Mouse (Mus musculus): ENCODE data around the gene Bcl2.

The Bcl2 gene

DNA sequence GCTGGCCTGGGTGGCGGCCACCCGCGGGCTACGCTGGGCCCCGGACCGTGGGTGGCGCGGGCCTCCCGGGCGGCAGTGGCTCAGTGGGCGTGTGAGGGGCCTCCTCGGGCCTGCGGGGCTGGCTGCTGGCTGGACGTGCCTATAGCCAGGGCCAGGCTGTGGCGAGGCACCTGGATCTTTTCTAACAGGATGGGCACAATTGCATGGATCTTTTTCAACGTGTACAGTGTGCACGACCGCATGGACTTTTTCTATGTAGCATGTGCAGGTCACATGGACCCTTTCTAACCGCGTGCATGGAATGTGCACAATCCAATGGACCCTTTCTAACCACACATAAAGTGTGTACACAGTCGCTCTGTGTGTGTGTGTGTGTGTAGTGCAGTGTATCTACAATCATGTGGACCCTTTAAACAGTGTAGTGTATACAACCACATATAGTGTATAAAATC lies 482 bp upstream of the Bcl2 start:
- in situ Hi-C loops (cut with MboI) = loop anchor here (5.0 kb wide), 1 partner anchor 167 kb away; no protein-coding TSS in a partner anchor

DNA sequence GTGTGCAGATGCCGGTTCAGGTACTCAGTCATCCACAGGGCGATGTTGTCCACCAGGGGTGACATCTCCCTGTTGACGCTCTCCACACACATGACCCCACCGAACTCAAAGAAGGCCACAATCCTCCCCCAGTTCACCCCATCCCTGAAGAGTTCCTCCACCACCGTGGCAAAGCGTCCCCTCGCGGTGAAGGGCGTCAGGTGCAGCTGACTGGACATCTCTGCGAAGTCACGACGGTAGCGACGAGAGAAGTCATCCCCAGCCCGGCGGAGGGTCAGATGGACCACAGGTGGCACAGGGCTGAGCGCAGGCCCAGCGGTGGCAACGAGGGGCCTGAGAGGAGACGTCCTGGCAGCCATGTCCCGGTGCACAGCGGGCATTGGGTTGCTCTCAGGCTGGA lies 1.7 kb downstream of the Bcl2 start:
- in situ Hi-C loops (cut with MboI) = loop anchor here (5.0 kb wide), 1 partner anchor 165 kb away; no protein-coding TSS in a partner anchor

DNA sequence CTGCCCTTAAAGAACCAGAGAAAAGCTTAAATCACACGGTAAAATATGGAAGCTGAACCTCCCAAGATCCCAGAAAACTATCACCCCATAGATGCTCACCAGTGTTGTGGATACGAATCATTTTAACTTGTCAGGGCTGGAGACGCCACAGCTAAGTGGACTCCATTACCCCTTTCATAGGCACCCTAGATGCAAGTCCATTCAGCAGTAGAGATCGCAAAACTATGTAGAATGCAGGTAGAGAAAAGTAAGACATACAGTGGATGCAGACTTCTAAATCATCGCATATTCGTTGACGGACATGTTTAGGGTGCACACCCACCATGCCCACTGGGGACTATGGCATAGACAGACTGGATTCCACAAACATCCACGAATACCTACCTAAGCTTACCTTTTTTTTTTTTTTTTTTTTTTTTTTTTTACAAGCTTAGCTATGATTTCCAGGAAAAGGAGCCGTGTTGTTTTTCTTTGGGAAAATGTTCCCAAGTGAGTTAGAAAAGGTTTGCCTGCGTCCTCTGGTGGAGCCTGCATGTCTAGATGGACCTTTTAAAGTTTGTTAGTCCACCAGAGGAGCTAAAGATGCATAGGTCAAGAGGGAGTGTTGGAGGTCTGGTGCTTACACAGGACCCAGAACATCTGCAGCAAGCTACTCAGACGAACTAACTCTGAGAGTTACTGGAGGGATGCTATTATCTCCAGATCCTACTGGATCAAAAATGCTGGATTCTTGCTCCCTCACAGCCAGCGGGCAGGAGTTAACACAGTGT lies 2.5 kb downstream of the Bcl2 start:
- in situ Hi-C loops (cut with MboI) = loop anchor here (5.0 kb wide), 1 partner anchor 164 kb away; no protein-coding TSS in a partner anchor

DNA sequence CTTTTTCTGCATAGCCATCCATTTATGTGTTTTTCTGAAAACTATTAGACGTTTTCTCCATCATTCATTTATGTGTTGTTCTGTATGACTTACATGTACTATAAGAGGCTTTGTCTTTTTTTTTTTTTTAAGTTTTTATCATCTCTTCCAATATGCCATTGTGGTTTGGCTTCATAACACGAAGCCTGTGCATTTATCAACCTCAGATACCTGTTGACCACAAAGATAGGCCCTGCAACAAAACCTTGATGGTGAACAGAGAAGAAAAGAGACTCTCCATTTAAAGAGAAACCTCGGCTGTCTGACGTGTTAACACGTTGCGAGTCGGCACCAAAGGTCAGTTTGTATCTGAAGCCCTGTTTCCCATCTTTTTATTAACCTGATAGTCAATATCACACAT lies 3.9 kb downstream of the Bcl2 start:
- in situ Hi-C loops (cut with MboI) = loop anchor here (5.0 kb wide), 1 partner anchor 163 kb away; no protein-coding TSS in a partner anchor

DNA sequence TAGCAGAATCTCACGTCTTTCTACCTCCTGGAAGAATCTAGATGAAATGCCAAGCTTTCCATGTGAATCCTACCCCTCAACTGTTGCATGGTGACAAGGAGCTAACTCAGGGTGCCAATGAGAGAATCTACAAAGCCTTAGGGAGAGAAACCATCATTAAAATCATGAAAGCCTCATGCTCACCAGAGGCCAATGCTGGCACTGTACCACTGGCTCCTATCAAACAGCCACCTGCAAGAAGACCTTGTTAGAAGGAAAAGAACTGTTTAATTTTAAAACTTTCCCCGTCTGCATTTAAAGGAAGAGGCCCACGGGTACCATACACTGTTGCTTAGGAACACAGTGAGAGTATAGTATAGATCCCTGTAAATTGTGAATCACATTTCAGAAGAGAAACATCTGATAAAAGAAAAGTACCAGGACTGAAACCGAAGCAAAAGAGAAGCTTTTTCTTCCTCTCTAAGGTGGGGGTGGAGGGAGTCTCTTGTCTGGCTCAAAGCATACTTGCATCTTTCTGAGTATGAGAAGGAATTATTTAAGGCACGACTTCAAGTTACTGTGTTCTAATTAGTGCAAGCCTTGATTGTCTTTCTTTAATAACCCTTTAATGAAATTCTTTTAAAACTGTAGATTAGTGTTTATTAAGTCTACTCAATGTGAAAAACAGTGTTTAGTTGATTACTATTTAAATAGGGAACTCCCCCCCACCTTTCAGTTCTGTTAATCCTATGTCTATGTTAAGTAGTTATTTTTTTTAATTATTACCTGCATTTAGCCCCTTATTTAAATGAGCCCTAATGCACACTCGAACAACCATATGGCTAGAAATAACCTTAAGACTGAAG lies 6.8 kb downstream of the Bcl2 start:
- in situ Hi-C loops (cut with MboI) = no loop called here

DNA sequence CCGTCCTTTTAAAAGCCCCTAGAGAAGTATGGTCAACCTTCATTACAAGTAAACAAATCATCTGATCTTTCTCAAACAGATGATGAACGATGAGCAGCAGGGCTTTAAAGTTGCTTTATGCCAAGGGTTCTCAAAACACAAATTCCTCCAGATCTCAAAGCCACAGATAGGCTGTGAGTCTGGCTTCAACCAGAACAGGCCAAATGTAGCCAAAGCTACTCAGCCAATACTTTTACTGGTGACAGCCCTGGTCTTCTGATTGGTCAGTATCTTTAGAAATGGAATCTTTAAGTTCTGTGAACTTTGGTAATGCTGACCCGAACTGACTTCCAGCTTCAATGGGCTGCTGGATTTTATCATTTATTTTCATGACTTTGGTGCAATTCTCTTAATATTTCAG lies 10.9 kb downstream of the Bcl2 start:
- in situ Hi-C loops (cut with MboI) = no loop called here

DNA sequence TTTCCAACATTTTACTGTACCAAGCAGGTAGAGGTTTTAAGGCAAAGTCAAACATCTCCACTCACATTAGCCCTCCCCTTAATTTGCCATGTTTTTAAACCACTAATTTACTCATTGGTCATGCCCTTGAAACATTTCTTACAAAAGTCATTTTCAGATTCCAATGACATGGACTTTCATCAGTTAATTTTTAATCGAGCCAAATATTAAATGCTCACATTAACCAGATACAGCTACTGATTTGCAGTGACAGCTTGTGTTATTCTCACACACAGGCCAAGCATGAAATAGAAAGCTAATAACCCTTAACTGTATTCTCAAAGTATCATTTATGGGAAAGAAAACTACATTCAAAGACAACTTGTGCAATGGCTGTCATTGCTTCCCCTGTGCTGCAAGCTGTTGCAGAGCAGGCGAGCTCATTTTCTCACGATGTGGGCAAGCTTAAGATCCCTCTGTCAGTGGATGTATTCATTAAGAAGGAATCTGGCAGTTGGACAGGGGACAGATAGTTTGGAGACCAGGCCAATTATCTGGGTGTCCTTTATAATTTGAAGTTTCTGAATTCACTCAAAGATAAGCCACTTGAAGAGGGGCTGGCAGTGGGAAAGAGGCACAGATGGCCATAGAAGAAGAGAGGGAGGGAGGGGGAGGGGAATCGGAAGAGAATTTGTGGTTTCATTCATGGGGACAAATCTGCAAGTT lies 11.5 kb downstream of the Bcl2 start:
- in situ Hi-C loops (cut with MboI) = no loop called here

DNA sequence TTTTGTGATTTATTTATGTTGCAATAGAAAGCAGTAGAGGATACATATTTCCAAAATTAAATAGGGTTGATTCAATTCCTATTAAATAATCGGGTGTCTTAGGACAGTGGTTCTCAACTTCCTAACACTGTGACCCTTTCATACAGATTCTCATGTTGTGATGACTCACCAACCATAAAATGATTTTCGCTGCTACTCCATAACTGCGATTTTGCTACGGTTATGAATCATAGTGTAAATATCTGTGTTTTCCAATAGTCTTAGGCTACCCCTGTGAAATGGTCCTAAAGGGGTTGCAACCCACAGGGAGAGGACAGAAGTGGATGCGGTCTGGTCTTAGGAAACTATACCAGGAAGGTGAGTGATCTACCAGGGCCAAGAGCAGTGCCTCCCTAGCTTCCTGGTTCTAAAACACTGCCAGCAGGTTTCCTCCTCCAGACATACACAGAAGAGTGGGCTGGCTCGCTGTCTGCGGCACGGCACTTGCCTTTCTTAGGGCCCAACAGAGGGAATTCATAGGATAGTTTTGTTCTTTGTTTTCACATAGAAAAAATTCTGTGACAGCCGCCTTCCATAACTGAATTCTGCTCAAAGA lies 13.5 kb downstream of the Bcl2 start:
- in situ Hi-C loops (cut with MboI) = no loop called here

DNA sequence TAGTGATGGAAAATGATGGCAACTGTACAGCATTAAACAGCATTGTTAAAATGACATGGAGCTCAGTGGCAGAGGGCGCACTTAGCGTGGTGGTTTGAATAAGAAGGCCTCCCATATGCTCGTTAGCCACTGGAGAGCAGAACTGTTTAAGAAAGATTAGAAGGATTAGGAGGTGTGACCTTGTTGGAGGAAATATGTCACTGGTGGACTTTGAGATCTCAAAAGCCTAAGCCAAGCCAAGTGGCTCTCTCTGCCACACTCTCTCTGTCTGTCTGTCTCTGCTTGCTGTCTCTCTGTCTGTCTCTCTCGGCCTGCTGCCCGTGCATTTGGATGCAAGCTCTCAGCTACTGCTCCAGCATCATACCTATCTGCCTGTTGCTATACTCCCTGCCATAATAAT lies 17.6 kb downstream of the Bcl2 start:
- in situ Hi-C loops (cut with MboI) = no loop called here

DNA sequence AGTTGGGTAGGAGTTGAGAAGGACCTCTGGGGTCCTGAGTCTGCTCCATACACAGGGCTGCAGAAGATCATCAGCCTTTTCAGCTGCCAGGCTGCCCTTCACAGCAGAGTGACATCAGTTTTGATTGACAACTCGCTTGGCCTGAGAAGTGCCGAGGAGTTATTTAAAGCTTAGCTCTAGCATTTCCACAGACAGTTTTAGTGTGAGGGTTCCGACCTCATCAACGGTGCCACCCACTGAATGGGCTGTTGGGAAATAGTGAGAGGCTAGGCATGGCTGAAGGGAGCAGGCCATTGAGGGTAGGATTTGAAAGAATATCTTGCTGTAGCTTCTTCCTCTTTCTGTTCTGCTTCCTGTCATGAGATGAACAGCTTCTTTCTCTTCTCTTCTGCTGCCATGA lies 18.4 kb downstream of the Bcl2 start:
- in situ Hi-C loops (cut with MboI) = no loop called here

DNA sequence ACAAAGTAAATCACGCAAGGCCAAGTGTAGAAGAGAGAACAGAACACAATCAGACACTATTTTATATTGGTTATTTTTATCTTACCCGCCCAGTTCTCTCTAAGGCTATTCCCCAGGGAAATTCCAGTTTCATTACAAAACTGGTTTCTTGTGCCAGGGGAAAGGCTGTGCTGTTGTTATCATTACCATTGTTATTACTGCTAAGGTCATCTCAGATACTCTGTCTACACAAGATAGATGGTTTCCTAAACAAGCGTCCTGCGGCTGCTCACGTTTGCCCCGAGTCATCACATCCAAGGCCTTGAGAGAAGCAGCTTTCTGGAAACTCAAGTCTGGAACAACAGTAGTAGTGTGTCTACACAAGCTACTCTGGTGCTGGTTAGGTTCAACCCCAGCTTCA lies 19.8 kb downstream of the Bcl2 start:
- in situ Hi-C loops (cut with MboI) = no loop called here

DNA sequence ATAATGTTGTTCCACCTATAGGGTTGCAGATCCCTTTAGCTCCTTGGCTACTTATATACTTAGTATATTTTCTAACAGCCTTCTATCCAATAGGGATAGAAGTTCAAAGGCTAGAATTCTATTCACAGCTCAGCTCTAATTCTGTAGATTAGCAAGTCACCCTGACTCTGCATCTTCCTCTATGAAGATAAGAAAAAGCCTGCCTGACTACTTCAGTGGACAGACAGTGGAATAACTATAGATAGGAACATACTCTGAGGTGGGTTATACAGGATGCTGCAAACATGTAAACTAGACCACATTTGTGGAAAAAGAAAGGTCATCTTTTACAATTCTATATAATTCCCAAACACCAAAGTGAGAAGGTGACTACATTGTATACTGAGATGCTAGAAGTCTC lies 21.5 kb downstream of the Bcl2 start:
- in situ Hi-C loops (cut with MboI) = no loop called here

DNA sequence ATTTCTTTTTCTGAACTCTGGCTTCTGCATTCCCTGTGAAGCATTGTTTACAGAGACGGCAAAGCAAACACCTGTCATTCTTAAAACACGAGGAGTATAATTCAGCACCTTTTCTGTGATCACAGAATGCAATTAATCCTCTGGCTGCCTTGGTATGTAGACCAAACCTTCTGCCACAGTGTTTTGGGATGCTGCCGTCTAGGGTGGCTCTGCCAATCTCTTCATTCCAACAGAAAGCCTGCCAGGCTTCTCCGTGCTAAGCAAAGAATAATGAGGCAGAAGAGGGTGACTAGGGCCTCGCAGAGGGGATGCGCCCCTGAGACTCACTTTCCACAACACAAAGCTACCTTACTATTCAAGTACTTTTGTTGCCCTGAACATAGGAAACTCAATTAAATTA lies 23.2 kb downstream of the Bcl2 start:
- in situ Hi-C loops (cut with MboI) = no loop called here

DNA sequence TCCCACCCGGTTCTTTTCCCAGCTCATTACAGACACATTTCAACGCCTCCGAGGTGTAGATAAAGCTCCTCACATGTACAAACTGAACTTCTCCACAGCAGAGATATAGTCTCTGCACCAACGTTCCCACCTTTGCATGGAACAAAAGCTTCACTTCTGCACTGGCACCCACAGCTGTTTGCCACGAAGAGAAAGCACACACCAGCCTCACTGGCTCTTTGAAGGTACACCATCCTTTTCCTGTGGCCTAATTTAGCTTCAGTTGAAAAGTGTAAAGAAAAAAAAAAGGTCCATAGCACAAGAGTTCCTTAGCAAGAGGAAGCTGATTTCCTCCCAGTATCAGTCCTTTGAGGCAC lies 25.9 kb downstream of the Bcl2 start:
- in situ Hi-C loops (cut with MboI) = no loop called here

DNA sequence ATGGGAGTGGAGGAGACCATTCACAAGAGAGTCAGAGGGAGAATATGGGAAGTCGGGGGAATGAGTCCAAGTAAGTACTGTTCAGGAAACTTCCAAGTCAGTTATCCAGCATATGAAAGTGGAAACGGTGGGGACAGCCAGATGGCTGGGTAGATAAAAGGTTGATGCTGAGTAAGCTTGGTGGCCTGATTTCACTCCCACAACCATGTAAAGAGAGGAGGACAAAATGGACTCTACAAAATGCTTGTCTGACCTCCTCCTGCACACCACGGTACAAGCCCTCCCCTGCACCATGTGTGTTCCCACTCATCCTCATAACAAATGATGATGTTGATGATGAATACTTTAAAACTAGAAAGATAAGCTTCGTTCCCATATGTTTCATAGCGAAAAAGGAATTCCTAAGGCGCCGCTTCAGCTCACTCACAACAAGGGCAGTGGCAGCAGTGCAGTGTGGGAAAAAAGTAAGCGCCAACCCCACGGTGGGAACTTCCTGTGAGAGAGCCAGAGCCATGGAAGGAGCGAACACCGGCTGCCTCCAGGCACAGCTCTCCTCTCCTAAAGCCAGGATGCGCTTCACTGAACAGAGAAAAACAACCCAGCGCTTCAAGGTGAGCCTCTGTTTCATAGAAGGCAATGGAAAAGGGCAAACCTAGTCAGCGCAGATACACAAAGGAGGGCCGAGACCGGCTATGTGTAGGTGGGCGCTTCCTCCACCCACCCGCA lies 26.5 kb downstream of the Bcl2 start:
- in situ Hi-C loops (cut with MboI) = no loop called here

DNA sequence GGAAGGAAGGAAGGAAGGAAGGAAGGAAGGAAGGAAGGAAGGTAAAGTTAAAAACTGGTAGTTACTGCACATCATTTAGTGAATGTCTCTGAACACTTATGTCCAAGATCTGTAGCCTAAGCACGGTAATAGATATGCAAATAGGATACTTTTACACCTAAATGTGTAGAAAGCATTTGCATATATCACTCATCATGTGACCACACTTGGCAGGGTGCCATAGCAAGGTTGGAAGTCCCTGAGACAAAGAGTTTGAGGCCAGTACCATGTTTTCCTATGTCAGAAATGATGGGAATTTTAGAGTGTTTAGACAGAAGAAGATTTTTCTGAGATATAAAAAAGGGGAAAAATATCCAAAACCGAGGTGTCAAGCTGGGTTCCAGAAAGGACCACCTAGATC lies 28.4 kb downstream of the Bcl2 start:
- in situ Hi-C loops (cut with MboI) = no loop called here

DNA sequence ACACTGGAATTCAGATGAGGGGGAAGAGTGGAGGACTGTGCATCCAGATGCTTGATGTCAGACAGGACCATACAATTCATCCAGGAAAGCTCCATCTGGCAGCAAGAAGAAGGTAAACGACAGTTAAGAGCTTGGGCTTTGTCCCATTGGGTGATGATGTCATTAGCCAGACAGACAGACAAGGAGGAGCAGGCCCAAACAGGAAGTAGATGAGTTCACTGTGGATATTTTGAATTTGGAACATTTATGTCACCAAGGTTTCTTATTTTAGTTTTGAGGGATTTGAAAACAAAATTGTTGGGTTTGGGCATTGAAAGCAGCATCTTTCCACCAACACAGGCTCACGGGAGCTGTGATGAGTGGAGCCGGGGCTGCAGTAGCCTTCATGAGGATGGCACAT lies 29.5 kb downstream of the Bcl2 start:
- in situ Hi-C loops (cut with MboI) = no loop called here

DNA sequence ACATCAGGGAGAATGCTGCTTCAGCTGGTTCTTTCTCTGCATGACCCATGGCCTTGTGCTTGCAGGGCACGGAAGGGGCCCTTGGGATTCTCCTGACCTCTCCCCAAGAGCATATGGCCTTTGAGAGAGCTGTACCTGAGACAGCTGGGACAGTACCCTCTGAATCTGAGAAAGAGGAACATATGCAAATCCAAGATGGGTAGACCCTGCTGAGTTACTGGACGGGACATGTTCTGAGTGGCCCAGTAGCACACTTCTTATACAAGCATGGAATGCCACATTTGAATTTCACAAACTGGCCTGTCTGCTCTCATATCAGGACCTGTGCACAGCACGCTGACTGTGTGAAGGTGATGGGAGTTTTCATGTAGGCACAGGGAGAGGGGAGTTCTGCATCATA lies 31.2 kb downstream of the Bcl2 start:
- in situ Hi-C loops (cut with MboI) = no loop called here

DNA sequence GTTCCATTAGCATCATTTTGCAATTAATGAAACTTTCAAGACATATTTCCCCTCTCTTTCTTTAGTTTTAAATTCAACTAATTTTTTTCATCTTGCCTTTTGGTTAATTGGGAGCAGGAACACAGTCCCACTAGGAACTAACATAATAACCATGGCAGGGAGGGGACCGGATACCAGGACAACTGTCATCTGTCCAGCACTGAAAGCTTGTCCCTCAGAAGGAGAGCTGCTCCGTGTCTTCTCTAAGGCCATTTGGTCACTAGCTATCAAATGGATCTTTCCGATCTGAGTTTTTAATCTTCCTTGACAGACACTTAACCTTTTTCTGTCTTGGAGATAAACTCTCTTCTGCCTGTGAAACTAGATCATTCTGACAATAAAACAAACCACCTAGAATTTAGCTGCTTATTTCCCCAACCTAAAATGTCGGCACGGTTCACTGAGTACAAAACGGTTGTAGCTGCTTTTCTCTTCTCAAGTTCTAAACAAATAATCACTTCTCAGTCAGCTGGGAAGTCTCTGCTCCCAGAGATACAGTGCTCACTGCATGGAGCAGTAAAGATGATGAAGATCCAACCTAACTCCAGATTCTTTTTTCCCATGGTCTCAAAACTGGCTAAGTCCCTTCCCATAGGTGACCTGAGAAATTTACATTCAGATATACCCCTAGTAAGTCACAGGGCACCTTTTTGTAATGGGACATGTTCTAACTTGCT lies 34.1 kb downstream of the Bcl2 start:
- in situ Hi-C loops (cut with MboI) = no loop called here

DNA sequence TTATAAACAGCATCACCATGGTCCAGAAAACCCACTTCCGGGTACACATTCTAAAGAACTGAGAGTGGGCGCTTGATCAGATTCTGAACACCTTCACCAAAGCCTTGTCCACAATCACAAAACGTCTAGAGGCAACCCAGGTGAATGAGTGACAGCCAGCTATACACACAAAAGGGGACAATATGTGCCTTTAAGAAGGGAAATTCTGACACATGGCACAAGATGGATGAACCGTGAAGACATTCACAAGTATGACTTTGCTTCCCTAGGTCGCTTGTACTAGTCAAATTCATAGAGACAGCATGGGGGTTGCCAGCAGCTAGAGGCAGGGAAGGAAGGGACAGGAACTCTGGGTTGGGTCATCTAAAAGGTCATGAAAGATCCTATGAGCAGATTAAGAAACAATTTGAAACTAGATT lies 36.0 kb downstream of the Bcl2 start:
- in situ Hi-C loops (cut with MboI) = no loop called here

All from mature B cell (primary cell).